Mouse (Mus musculus) right cerebral cortex, postnatal 25 days (tissue): ENCODE data around the gene Pitpnm3.

Experiments
- DNase-seq: peaks from one replicate; pipeline ENCODE4 v3.0.0; 2022

Gene Pitpnm3

GRCm38 (mm10) chr11:72014674-72015073 is 120.9 kb downstream of the Pitpnm3 start:
- no peak for DNase-seq

- no peak for DNase-seq
Observed at GRCm38 (mm10) chr11:72011955-72012354, 123.6 kb downstream of the Pitpnm3 start.

- DNase-seq, result no peak
Observed at GRCm38 (mm10) chr11:72010940-72011722, 124.4 kb downstream of the Pitpnm3 start.

- DNase-seq, result no peak
Observed at GRCm38 (mm10) chr11:72010367-72010766, 125.2 kb downstream of the Pitpnm3 start.

- DNase-seq, result no peak
Observed at GRCm38 (mm10) chr11:72005547-72005946, 130.0 kb downstream of the Pitpnm3 start.

GRCm38 (mm10) chr11:72003171-72003570 is 132.4 kb downstream of the Pitpnm3 start:
- no peak for DNase-seq

- DNase-seq, result no peak
Observed at GRCm38 (mm10) chr11:72002138-72002853, 133.3 kb downstream of the Pitpnm3 start.

- DNase-seq, result no peak
Observed at GRCm38 (mm10) chr11:72000194-72000593, 135.4 kb downstream of the Pitpnm3 start.
